Mouse (Mus musculus): ENCODE data around the gene Nr2e3.

DNA sequence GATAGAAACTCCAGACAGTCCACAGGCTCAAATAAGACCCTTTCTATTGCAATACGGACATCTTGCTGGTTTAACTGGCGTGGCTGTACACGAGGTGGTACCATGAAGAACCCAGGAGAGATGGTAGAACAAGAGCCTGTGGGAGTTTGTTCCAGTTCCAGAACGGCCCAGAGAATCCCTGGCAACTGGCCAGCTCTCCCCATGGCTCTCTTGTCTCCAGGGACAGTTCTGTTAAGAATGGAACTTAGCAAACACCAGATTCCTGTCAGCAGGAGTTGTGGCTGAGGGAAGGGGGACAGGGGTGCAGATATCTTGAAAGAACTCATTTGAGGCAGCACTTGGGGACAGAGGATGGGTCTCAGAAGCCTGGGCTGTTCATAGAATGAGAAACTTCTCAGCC lies 10.8 kb upstream of the Nr2e3 start:
- TF ChIP-seq CTCF (IDR thresholded peaks at IDR 0.05; ENCODE audit: extremely low read depth, insufficient read length, insufficient replicate concordance, low read depth, low read length) (no peak), POLR2A (IDR thresholded peaks at IDR 0.05; ENCODE audit: low read depth, low read length) (no peak)

Measured in small intestine, adult 2 months (tissue).